Mouse (Mus musculus) activated CD4-positive, CD25-positive, alpha-beta regulatory T cell, adult 9 weeks (primary cell): ENCODE data around the gene Tpd52l2. TPM values are rescaled to one million over a fixed set of nuclear protein-coding genes. Genes with fewer than 3 reads are reported as not detected.

Source experiments
- polyA plus RNA-seq: library from polyadenylated mRNA; unstranded; fragments of 100-300 nt; shearing (Covaris generic); gene quantifications from one replicate; pipeline ENCODE4 v1.2.1, GENCODE M21; 2017

Tpd52l2 gene
- polyA plus RNA-seq, result 98.8 TPM

DNA sequence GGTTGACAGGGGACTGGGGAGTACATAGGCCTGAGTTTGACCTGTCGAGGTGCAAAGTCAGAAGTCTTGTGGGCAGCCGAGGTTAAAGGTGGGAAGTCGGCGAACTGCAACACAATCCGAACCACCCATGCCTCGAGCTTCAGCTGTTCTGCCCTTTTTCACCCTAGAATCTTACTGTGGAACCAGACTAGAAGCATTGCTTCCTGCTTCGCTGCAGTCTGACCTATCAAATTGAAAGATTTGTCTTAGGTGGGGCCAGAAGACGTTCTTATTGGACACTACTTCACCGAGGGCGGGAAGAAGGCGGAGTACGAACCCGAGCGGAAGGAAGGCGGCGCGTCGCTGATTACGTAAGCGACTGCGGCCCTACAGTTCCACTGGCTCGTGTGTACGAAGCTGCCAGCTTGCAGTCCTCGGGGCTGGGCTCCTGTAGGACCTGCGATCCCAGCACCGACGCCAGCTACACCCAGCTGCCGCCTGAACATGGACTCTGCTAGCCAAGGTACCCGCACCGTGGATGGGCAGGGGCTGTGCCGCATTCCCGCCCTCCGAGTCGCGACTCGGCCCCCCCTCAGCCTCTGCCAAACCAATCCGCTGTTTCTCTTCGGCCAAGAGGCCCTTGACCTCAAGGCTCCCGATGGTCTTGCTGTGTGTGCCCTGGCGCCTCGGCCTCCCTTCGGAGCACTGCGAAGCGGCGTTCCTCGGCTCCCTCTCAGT lies at the start of gene Tpd52l2:
Tpd52l2 (plus strand) TSS at position 312 of the 717 bp plus-strand sequence.

DNA sequence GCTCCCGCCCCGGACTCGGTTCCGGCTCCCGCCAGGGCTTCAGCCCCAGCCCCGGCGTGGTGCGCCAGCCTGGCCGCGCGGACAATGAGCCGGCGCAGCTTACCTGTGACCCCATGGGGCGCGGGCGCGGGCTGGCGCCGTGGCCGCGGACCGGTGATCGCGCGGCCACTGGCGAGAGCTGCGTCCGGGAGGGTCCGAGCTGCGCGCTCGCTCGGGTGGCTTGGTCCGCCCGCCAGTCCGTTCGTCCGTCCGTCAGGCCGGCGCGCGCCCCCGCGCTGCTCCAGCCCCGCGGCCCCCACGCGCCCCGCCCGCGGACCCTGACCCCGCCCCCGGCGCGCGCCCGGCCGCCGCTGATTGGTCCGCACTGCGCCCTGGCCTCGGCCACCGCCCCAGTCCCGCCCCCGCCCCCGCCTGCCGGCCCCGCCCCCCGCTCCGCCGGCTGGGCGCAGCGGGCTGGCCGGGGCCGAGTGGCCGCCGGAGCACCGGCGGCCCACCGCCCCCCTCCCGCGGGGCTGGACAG lies 37.7 kb upstream of the Tpd52l2 start, which contains the start of gene Zbtb46:
Zbtb46 (minus strand) TSS at position 274 of the 520 bp plus-strand sequence.

DNA sequence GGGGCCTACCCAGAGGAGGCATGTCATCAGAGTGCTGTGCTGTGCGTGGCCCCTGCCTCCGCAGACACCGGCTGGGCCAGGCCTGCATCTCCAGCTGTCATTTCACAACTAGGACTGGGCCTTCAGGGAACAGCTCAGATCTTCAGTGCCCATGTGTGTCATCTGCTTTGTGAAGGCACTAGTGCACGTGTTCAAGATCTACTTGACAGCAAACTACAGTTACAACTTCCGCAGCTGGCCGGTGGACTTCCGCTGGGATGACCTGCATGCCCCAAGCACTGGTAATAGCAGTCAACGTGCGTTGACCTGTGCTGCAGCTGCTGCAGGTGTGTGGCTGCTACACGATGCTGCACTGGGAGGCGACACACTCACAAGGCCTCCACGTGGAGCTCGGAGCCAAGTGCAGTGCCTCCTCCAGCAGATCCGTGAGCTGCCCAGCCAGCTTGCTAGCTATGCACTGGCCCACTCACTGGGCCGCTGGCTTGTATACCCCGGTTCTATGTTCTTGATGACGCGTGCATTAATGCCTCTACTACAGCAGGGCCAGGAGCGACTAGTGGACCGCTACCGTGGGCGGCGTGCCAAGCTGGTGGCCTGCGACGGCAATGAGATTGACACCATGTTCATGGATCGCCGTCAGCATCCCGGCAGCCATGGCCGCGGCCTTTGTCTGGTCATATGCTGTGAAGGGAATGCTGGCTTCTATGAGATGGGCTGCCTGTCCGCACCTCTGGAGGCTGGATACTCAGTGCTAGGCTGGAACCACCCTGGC lies 3.6 kb upstream of the Tpd52l2 start, which contains the start of gene Abhd16b:
Abhd16b (plus strand) TSS at position 51 of the 772 bp plus-strand sequence.

DNA sequence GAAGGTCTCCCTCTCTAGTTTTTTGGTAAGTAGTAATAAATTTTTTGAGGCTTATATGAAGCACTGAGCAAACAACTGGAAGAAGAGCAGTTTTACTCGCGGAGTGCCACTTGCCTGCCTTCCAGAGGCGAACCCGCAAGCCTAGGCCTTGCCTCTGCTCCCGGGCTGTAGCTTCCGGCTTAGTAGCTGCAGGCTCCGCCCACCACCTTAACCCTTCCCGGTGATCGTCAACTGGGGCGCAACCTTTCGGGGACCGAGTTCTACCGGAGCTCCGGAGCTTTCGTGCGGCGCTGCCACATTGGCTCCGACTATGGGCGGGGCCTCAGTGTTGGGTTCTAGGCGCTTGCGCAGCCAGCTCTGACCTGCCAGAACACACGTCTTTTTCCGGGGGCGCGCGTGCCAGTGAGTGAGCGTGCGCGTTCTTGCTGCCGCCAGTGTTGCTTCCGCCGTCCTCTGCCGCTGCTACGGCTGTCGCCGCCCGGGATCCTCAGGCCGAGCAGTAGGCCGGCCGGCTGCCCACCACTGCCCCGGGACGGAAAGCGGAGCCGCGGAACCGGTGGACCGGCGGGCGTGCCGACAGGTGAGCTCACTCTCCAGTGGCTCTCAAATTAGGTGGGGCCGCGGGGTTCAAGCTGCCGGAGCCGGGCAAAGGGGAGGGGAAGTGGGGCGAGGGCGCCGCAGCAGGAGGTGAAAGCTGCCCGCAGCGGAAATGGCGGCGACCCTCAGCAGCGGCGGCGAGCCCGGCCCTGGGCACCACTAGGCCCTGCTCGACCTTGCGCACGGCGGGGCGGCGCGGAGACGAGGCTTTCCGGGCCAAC lies 23.4 kb downstream of the Tpd52l2 start, which contains the start of gene Dnajc5:
Dnajc5 (plus strand) TSS at position 368 of the 818 bp plus-strand sequence.

Other genes with a start within 250 kb of the Tpd52l2 start
- 8.8 TPM for gene Gmeb2, start 209.1 kb upstream of the Tpd52l2 start, polyA plus RNA-seq
- not detected for gene Stmn3, start 182.6 kb upstream of the Tpd52l2 start, polyA plus RNA-seq
- 63.6 TPM for gene Rtel1, start 177.4 kb upstream of the Tpd52l2 start, polyA plus RNA-seq
- 101 TPM for gene Zgpat, start 132.2 kb upstream of the Tpd52l2 start, polyA plus RNA-seq
- gene Arfrp1, start 131.7 kb upstream of the Tpd52l2 start, polyA plus RNA-seq, result 146 TPM
- 355 TPM for gene Lime1, start 117.1 kb upstream of the Tpd52l2 start, polyA plus RNA-seq
- gene Zbtb46, start 37.7 kb upstream of the Tpd52l2 start, polyA plus RNA-seq, result 1.6 TPM
- gene Abhd16b, start 3.9 kb upstream of the Tpd52l2 start, polyA plus RNA-seq, result not detected
- gene Dnajc5, start 23.3 kb downstream of the Tpd52l2 start, polyA plus RNA-seq, result 112 TPM
- gene Uckl1, start 87.8 kb downstream of the Tpd52l2 start, polyA plus RNA-seq, result 195 TPM
- gene Prpf6, start 94.7 kb downstream of the Tpd52l2 start, polyA plus RNA-seq, result 101 TPM
- gene Zfp512b, start 95.7 kb downstream of the Tpd52l2 start, polyA plus RNA-seq, result 15.3 TPM
- 7.0 TPM for gene Samd10, start 102.1 kb downstream of the Tpd52l2 start, polyA plus RNA-seq
- not detected for gene Gm29797, start 159.9 kb downstream of the Tpd52l2 start, polyA plus RNA-seq
- not detected for gene Sox18, start 174.5 kb downstream of the Tpd52l2 start, polyA plus RNA-seq
- 15.2 TPM for gene Tcea2, start 183.2 kb downstream of the Tpd52l2 start, polyA plus RNA-seq
- gene Rgs19, start 196.8 kb downstream of the Tpd52l2 start, polyA plus RNA-seq, result 234 TPM
- gene Lkaaear1, start 201.3 kb downstream of the Tpd52l2 start, polyA plus RNA-seq, result not detected
- gene Oprl1, start 217.9 kb downstream of the Tpd52l2 start, polyA plus RNA-seq, result not detected